28 mouse cellular contexts compared by ENCODE assay signal in genomic region chr16:17987703-17988102, GRCm38 (mm10). TPM values are rescaled to one million over a fixed set of nuclear protein-coding genes. Genes with fewer than 3 reads are reported as not detected.
DNase-seq lines count a peak whose midpoint lies in the region; ATAC-seq and TF ChIP-seq lines count a peak whose summit lies in the region.
"Had no signal": no experiment of that assay in that cellular context is flagged by ENCODE, and none has a peak within 500 bp of the region (broad histone marks: within the 10 kb centered on the region; RNA-seq: fewer than 3 reads in every experiment).

No protein-coding gene starts in this region.

- no peak for TF ChIP-seq CTCF in liver, postnatal 0 days (IDR thresholded peaks at IDR 0.05; ENCODE audit: low read depth)

- H3K4me3 ChIP-seq in heart, embryonic 14.5 days (ENCODE audit: control insufficient read depth in 1 of 2, insufficient read depth in 1 of 2, low read depth in 1 of 2, low read length in 2 of 2) = no peak overlapping the region
- no peak overlapping the region for H3K4me3 ChIP-seq in heart, embryonic 10.5 days
- no peak overlapping the region for H3K4me3 ChIP-seq in liver, embryonic 13.5 days (replicated peaks)
- no peak overlapping the region for H3K4me3 ChIP-seq in liver, postnatal 0 days (ENCODE audit: low read depth, low read length)
- H3K4me3 ChIP-seq: heart, embryonic 15.5 days; hindbrain, embryonic 15.5 days; lung, embryonic 15.5 days had no signal

- peaks cover 0 to 4% of the 10 kb centered on the region in 2 experiments; a peak in 1 of 4 replicates for H3K4me1 ChIP-seq in heart, embryonic 14.5 days (ENCODE audit: control insufficient read depth in 2 of 2, insufficient read depth in 2 of 2, low read length in 2 of 2)
- 0 out of 2 replicates have a peak, but pooled peaks cover 3% of the 10 kb centered on the region for H3K4me1 ChIP-seq in heart, embryonic 10.5 days
- peaks cover 8% of the 10 kb centered on the region for H3K4me1 ChIP-seq in liver, embryonic 13.5 days (replicated peaks)
- no peaks in the 10 kb centered on the region for H3K4me1 ChIP-seq in liver, postnatal 0 days (ENCODE audit: insufficient read depth)
- H3K4me1 ChIP-seq: hindbrain, embryonic 15.5 days; lung, embryonic 15.5 days had no signal

- ATAC-seq in heart, embryonic 14.5 days (ENCODE audit: insufficient number of reproducible peaks, insufficient read depth, low FRiP score, low read depth) = peak; percentile 46; the same call in 1 of the 2 replicates
- ATAC-seq in liver, embryonic 13.5 days (ENCODE audit: low read depth) = no peak; the same call in 1 of the 2 replicates
- no peak for ATAC-seq in liver, postnatal 0 days
- no peak for ATAC-seq in CD4-positive, CD25-positive, alpha-beta regulatory T cell, adult 4 months
- ATAC-seq: forebrain, embryonic 14.5 days had no signal

- TF ChIP-seq EP300 in liver, postnatal 0 days (IDR thresholded peaks at IDR 0.05; ENCODE audit: low read depth) = no peak

- DNase-seq in heart, embryonic 10.5 days (ENCODE audit: low spot score) = no peak
- DNase-seq in liver, embryonic 13.5 days = peak; percentile 11
- DNase-seq in liver, postnatal 0 days = no peak
- peak; percentile 65 for DNase-seq in NIH3T3 (ENCODE audit: low read depth)
- DNase-seq in adrenal gland, postnatal 10 days = no peak
- DNase-seq: adrenal gland, postnatal 36 days; cerebellum, adult 9-10 months; layer of hippocampus, adult 9-11 months; lung, postnatal 4 days; midbrain, embryonic 14.5 days; right cerebral cortex, postnatal 14 days had no signal

- H3K27ac ChIP-seq in heart, embryonic 14.5 days (replicated peaks in 1 of 2; ENCODE audit: control insufficient read depth in 1 of 2, insufficient read depth in 1 of 2, low read depth in 2 of 2, low read length in 2 of 2) = no peak overlapping the region
- H3K27ac ChIP-seq in heart, embryonic 10.5 days = no peak overlapping the region
- no peak overlapping the region for H3K27ac ChIP-seq in liver, embryonic 13.5 days
- H3K27ac ChIP-seq in liver, postnatal 0 days (ENCODE audit: low read depth) = no peak overlapping the region
- H3K27ac ChIP-seq: heart, embryonic 15.5 days; hindbrain, embryonic 15.5 days; kidney, postnatal 0 days; liver, embryonic 14.5 days; lung, embryonic 15.5 days had no signal

- peaks cover 21% of the 10 kb centered on the region for H3K9me3 ChIP-seq in heart, embryonic 14.5 days (ENCODE audit: control insufficient read depth, low read length)
- H3K9me3 ChIP-seq in heart, embryonic 10.5 days = peaks cover 10% of the 10 kb centered on the region; the same call in 1 of the 2 replicates
- peaks cover 17% of the 10 kb centered on the region for H3K9me3 ChIP-seq in liver, embryonic 13.5 days (replicated peaks)
- H3K9me3 ChIP-seq in liver, postnatal 0 days (ENCODE audit: low read length) = peaks cover 5% of the 10 kb centered on the region; the same call in 1 of the 2 replicates
- H3K9me3 ChIP-seq: hindbrain, embryonic 15.5 days had no signal

- H3K27me3 ChIP-seq in heart, embryonic 14.5 days (ENCODE audit: control insufficient read depth, insufficient read depth, low read length) = no peaks in the 10 kb centered on the region
- peaks cover 3% of the 10 kb centered on the region; the same call in 1 of the 2 replicates for H3K27me3 ChIP-seq in heart, embryonic 10.5 days (ENCODE audit: insufficient read depth, poor library complexity, severe bottlenecking)
- no peaks in the 10 kb centered on the region; the same call in 1 of the 2 replicates for H3K27me3 ChIP-seq in liver, embryonic 13.5 days
- no peaks in the 10 kb centered on the region for H3K27me3 ChIP-seq in liver, postnatal 0 days (ENCODE audit: insufficient read depth, low read length)
- H3K27me3 ChIP-seq: heart, embryonic 15.5 days; hindbrain, embryonic 15.5 days; lung, embryonic 15.5 days had no signal

- no peaks in the 10 kb centered on the region for H3K36me3 ChIP-seq in heart, embryonic 14.5 days (ENCODE audit: control insufficient read depth, insufficient read depth, low read length)
- no peaks in the 10 kb centered on the region for H3K36me3 ChIP-seq in heart, embryonic 10.5 days
- H3K36me3 ChIP-seq in liver, embryonic 13.5 days = no peaks in the 10 kb centered on the region
- no peaks in the 10 kb centered on the region for H3K36me3 ChIP-seq in liver, postnatal 0 days (replicated peaks; ENCODE audit: insufficient read depth, low read length)
- H3K36me3 ChIP-seq: heart, embryonic 15.5 days; hindbrain, embryonic 15.5 days; lung, embryonic 15.5 days had no signal

- WGBS in heart, embryonic 14.5 days = 73% methylated on average over 1 of the region's 1 CpGs
- 78% methylated on average over 1 of the region's 1 CpGs for WGBS in heart, embryonic 10.5 days
- WGBS in liver, embryonic 13.5 days (ENCODE audit: insufficient replicate concordance) = 68% methylated on average over 1 of the region's 1 CpGs
- 67% methylated on average over 1 of the region's 1 CpGs for WGBS in liver, postnatal 0 days (ENCODE audit: insufficient replicate concordance)

- no peak overlapping the region for H3K4me2 ChIP-seq in heart, embryonic 14.5 days (ENCODE audit: low read length)
- no peak overlapping the region for H3K4me2 ChIP-seq in liver, embryonic 13.5 days
- no peak overlapping the region for H3K4me2 ChIP-seq in liver, postnatal 0 days (ENCODE audit: low read depth, low read length)
- H3K4me2 ChIP-seq: heart, embryonic 15.5 days; hindbrain, embryonic 15.5 days; lung, embryonic 15.5 days had no signal

- H3K9ac ChIP-seq in heart, embryonic 14.5 days (ENCODE audit: low read length) = no peak overlapping the region
- H3K9ac ChIP-seq in liver, embryonic 13.5 days = no peak overlapping the region
- no peak overlapping the region for H3K9ac ChIP-seq in liver, postnatal 0 days (replicated peaks)
- H3K9ac ChIP-seq: heart, embryonic 15.5 days; hindbrain, embryonic 15.5 days; liver, embryonic 14.5 days; lung, embryonic 15.5 days had no signal

RNA-seq across cellular contexts. Expression of gene Vpreb2, which starts 7.5 kb away (rescaled TPM):
- polyA plus RNA-seq in heart, embryonic 14.5 days (2014; fragmentation: Nextera tagmentation; extraction: Ambion mirVana) = not detected in 2 replicates
- polyA plus RNA-seq in heart, embryonic 10.5 days (2016; fragmentation: Nextera tagmentation; extraction: Ambion mirVana) = not detected in 2 replicates
- polyA plus RNA-seq in liver, embryonic 13.5 days (2015; fragmentation: Nextera tagmentation; extraction: Ambion mirVana) = 0.30 TPM in 1 of 2 replicates, not detected in the other
- polyA plus RNA-seq in liver, postnatal 0 days (2015; fragmentation: Nextera tagmentation; extraction: Ambion mirVana) = 2.6 TPM in 2 replicates
- polyA plus RNA-seq in CD4-positive, CD25-positive, alpha-beta regulatory T cell, adult 4 months (2017; shearing (Covaris generic)) = not detected
- total RNA-seq in adrenal gland, postnatal 10 days (2021) = under 1 TPM in 1 of 2 experiments, not detected in 1; 0.36 TPM
- total RNA-seq: adrenal gland, postnatal 36 days; gastrocnemius, adult 8-10 months; MEL had no signal
- polyA plus RNA-seq: embryonic facial prominence, embryonic 14.5 days; forebrain, embryonic 14.5 days; frontal cortex, adult 2 months; gonadal fat pad, adult 2 months; heart, embryonic 15.5 days; hindbrain, embryonic 15.5 days; intestine, embryonic 14.5 days; kidney, postnatal 0 days; large intestine, adult 2 months; limb, embryonic 11.5 days; lung, embryonic 15.5 days; midbrain, embryonic 14.5 days; neural tube, embryonic 11.5 days had no signal

RNA-seq across cellular contexts. Expression of gene Slc25a1, which starts 59.7 kb away (rescaled TPM):
- 25.4 and 25.5 TPM in 2 replicates for polyA plus RNA-seq in heart, embryonic 14.5 days (2014; fragmentation: Nextera tagmentation; extraction: Ambion mirVana)
- polyA plus RNA-seq in heart, embryonic 10.5 days (2016; fragmentation: Nextera tagmentation; extraction: Ambion mirVana) = 46.6 and 73.7 TPM in 2 replicates
- polyA plus RNA-seq in liver, embryonic 13.5 days (2015; fragmentation: Nextera tagmentation; extraction: Ambion mirVana) = 78.6 and 83.0 TPM in 2 replicates
- 77.7 and 78.3 TPM in 2 replicates for polyA plus RNA-seq in liver, postnatal 0 days (2015; fragmentation: Nextera tagmentation; extraction: Ambion mirVana)
- 1 to 10 TPM; 7.9 to 9.5 TPM for polyA plus RNA-seq in CD4-positive, CD25-positive, alpha-beta regulatory T cell, adult 4 months (2017; shearing (Covaris generic))
- total RNA-seq in adrenal gland, postnatal 10 days (2021) = 100 to 1,000 TPM; 115 to 121 TPM

Comparison
In these comparisons a context has a peak if more than half of its experiments do, and no peak if none do; other contexts are left out.
1. DNase-seq: peak in liver, embryonic 13.5 days (single experiment) and NIH3T3 (single experiment); none in heart, embryonic 10.5 days (single experiment), liver, postnatal 0 days (single experiment) and adrenal gland, postnatal 10 days (single experiment).